Mouse (Mus musculus) limb, embryonic 11.5 days (tissue): ENCODE measurements around the gene Rhox8. TPM values are rescaled to one million over a fixed set of nuclear protein-coding genes. Genes with fewer than 3 reads are reported as not detected.
"Not testable (repeated sequence)": the region's sequence is repeated elsewhere in the genome, so short reads cannot be mapped to it uniquely, and the experiment has no call there.

Source experiments
- ATAC-seq: fragments of 200-750 bp; cut with Nextera tagmentation; 2 replicates; pipeline ENCODE4 v1.8.0; 2017; ENCODE audit warnings: low read depth; ENCODE audit not compliant: insufficient number of reproducible peaks, low FRiP score, low TSS enrichment
- DNase-seq: peaks from one replicate; pipeline ENCODE4 v3.0.0-alpha.2; 2015; ENCODE audit warnings: low spot score
- H3K27ac ChIP-seq: fragments of 300-500 bp; sonication (generic); replicated peaks from 2 replicates; pipeline ENCODE4 v1.5.1; 2014; ENCODE audit warnings: low read depth, mild to moderate bottlenecking, low read length
- H3K27me3 ChIP-seq: fragments of 300-500 bp; sonication (generic); 2 replicates; pipeline ENCODE4 v1.6.1; 2014; ENCODE audit warnings: mild to moderate bottlenecking, low read length, mixed read lengths; ENCODE audit not compliant: control insufficient read depth, insufficient read depth
- H3K36me3 ChIP-seq: fragments of 300-500 bp; sonication (generic); 2 replicates; pipeline ENCODE4 v1.6.1; 2014; ENCODE audit warnings: mild to moderate bottlenecking, low read length, moderate library complexity, mixed read lengths; ENCODE audit not compliant: control insufficient read depth, insufficient read depth
- H3K4me1 ChIP-seq: fragments of 300-500 bp; sonication (generic); 2 replicates; pipeline ENCODE4 v1.6.1; 2014; ENCODE audit warnings: low read length, mixed read lengths; ENCODE audit not compliant: control insufficient read depth, insufficient read depth
- H3K4me2 ChIP-seq: fragments of 300-500 bp; sonication (generic); 2 replicates; pipeline ENCODE4 v1.6.1; 2014; ENCODE audit warnings: low read depth, mild to moderate bottlenecking, moderate library complexity; ENCODE audit not compliant: severe bottlenecking
- H3K4me3 ChIP-seq: fragments of 300-500 bp; sonication (generic); 2 replicates; pipeline ENCODE4 v1.5.1; 2014; ENCODE audit warnings: low read depth, low read length
- H3K9ac ChIP-seq: fragments of 300-500 bp; sonication (generic); 2 replicates; pipeline ENCODE4 v1.6.1; 2014; ENCODE audit warnings: mild to moderate bottlenecking, low read length
- H3K9me3 ChIP-seq: fragments of 300-500 bp; sonication (generic); 2 replicates; pipeline ENCODE4 v1.6.1; 2016; ENCODE audit warnings: low read length; ENCODE audit not compliant: control insufficient read depth
- WGBS: fragments of 180-500 bp; shearing (Covaris S2); extraction: QIAGEN DNeasy Blood & Tissue Kit; methylation state at CpG from one replicate; pipeline ENCODE4 v1.1.7; 2014; 5-methylcytosine and 5-hydroxymethylcytosine counted together
- polyA plus RNA-seq: library from polyadenylated mRNA; unstranded; fragments of >200 nt; fragmentation: Nextera tagmentation; extraction: Ambion mirVana; gene quantifications from 2 replicates; pipeline ENCODE4 v1.2.1, GENCODE M21; 2014

Gene Rhox8
- not detected in 2 replicates for polyA plus RNA-seq

DNA sequence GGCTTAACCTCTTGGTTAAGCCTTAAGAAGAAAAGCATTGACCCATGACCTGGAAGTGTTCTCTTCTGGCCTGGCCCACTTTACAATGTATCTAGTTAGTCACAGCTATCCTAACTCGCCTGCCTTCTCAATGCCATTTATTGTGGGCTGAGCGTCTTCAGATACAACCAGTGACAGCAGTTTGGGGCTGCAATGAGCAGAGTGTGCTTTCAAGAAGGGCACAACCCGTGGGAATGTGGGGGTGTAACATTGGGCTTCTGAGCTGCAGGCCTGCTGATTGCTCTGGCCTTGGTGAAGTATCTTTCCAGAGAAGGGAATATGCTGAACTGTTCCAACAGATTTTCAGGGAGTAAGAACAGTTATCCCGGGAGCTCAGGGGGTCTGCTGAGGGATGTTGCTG is at the start of gene Rhox8:
TSS of gene Rhox8 (minus strand) at position 101 of the 400 bp plus-strand sequence.
- ATAC-seq = no peak

DNA sequence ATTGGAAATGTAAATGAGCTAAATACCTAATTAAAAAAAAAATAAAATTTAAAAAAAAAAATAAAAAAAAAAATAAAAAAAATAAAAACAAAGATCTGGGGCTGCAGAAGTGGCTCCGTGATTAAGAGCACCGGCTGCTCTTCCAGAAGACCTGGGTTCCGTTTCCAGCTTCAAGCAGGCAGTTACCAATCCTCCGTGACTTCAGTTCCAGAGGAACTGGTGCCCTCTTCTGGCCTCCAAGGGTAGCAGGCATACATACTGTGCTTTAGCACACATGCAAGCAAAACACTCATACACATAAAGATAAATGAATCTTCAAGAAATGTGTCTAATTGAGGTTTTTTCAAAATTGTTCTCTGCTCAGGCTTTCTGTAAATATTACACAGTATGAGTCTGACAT is 37.6 kb upstream of the Rhox8 start:
- no peak overlapping the region for H3K4me3 ChIP-seq
- no peak overlapping the region for H3K4me2 ChIP-seq
- no peak overlapping the region for H3K9ac ChIP-seq
- no peaks in the 10 kb centered on the region for H3K9me3 ChIP-seq
- H3K27ac ChIP-seq = no peak overlapping the region
- DNase-seq (no peak), ATAC-seq (no peak)
- no peaks in the 10 kb centered on the region for H3K4me1 ChIP-seq
- H3K27me3 ChIP-seq = no peaks in the 10 kb centered on the region
- WGBS = 68% methylated on average over 4 of the region's 4 CpGs
- no peaks in the 10 kb centered on the region for H3K36me3 ChIP-seq

More for the DNA sequence above, at the start of gene Rhox8:
- Histone ChIP-seq H3K4me2 (no peak within 1 kb of the TSS), H3K4me3 (no peak within 1 kb of the TSS), H3K27me3 (no peaks in the 10 kb centered on the region), H3K4me1 (no peaks in the 10 kb centered on the region), H3K9ac (no peak within 1 kb of the TSS), H3K27ac (no peak within 1 kb of the TSS), H3K9me3 (no peaks in the 10 kb centered on the region), H3K36me3 (no peaks in the 10 kb centered on the region)
- 76% methylated on average over 4 of the region's 4 CpGs for WGBS
- no peak for DNase-seq

DNA sequence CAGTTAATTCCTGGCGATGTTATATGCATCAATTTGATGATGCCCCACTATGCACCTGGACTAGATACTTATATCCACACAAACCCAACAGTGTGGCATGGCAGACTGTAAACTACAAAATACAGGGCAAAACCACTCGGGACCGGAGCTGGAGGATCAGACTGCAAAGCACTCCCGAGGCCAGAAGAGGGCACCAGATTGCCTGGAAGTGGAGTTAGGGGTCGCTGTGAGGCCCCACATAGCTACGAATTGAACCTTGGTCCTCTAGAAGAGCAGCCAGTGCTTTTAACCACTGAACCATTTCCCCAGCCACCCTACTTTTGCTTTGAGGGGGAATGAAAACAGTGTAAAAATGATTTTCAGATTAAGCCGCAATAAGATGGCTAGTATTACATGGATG is 29.8 kb upstream of the Rhox8 start:
- Histone ChIP-seq H3K27me3 (no peaks in the 10 kb centered on the region), H3K9ac (no peak overlapping the region), H3K27ac (no peak overlapping the region), H3K36me3 (no peaks in the 10 kb centered on the region), H3K4me3 (no peak overlapping the region), H3K4me1 (no peaks in the 10 kb centered on the region), H3K9me3 (no peaks in the 10 kb centered on the region), H3K4me2 (no peak overlapping the region)
- DNase-seq (peak; percentile 21), ATAC-seq (no peak)
- WGBS = 57% methylated on average over 7 of the region's 7 CpGs

DNA sequence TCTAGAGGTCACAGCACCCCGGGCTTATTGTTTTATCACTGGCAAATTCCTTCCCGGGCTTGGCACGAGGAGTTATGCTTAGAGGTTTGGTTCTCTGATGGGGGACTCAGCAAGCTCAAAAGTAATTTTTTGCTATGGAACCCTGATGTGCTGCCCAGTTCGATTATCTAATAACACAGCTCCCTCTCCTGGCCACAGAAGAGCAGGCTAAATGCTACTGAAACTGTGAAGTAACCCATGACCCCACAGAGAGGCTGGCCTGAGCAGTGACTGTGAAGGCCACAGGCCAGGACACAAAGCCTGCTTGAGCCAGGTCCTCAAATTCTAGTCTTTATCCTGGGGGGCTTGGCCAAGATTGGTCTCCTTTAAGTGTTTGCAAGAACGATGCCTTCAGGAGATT is 25.0 kb upstream of the Rhox8 start:
- WGBS = 78% methylated on average over 5 of the region's 5 CpGs
- ATAC-seq = no peak
- DNase-seq = no peak

DNA sequence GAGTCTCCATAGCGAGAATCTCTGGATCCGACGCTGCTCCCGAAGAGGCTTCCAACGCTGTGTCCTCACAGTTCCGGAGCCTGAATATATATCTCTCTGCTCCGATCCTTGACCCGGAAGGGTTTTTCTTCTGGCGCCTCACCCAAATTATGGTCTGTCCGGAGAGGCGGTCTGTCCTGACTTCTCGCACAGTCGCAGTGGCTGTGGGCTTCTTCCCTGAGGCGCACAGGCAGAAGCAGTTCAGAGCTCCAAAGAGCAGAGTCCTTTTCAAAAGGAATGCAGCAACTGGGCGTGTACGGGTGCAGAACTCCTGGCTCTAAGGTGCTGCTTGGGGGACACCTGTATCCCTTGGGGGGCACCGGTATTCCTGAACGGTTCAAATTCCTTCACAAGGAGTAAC is 22.9 kb upstream of the Rhox8 start, which contains the start of gene Rhox9:
TSS of gene Rhox9 (minus strand) at position 101 of the 400 bp plus-strand sequence.
- not testable (repeated sequence) for H3K27ac ChIP-seq, H3K27me3 ChIP-seq, H3K4me3 ChIP-seq, H3K36me3 ChIP-seq, H3K4me2 ChIP-seq, DNase-seq, H3K9ac ChIP-seq, ATAC-seq, H3K9me3 ChIP-seq, H3K4me1 ChIP-seq
- WGBS = 91% methylated on average over 10 of the region's 18 CpGs

More for the DNA sequence above, 25.0 kb upstream of the Rhox8 start:
- H3K9ac ChIP-seq = no peak overlapping the region
- H3K27me3 ChIP-seq = no peaks in the 10 kb centered on the region
- H3K4me2 ChIP-seq = no peak overlapping the region
- H3K9me3 ChIP-seq = no peaks in the 10 kb centered on the region
- no peak overlapping the region for H3K27ac ChIP-seq
- H3K36me3 ChIP-seq = no peaks in the 10 kb centered on the region
- H3K4me1 ChIP-seq = no peaks in the 10 kb centered on the region
- no peak overlapping the region for H3K4me3 ChIP-seq

DNA sequence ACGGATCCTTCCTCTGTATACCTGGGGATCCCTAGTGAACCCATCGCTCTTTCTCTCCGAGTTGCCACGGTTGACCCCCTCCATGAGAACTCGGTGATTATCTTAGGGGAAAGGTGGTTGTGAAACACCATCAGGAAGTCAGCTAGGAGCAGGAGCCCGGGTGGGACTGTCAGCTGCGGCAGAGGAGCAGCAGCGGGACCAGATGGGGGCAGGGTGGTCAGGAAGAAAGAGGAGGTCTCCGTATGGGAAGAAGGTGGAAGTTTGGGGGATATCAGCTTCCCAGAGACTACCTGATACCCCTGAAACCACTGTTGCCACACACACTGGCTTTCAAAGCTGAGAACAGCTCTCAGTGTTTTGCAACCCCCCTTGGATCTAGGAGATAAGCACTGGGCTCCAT is 18.4 kb upstream of the Rhox8 start, which contains the start of gene Rhox7b:
TSS of gene Rhox7b (minus strand) at position 101 of the 400 bp plus-strand sequence.
- not testable (repeated sequence) for DNase-seq, H3K36me3 ChIP-seq, H3K27me3 ChIP-seq, H3K4me2 ChIP-seq, H3K4me1 ChIP-seq, H3K9ac ChIP-seq, H3K4me3 ChIP-seq, ATAC-seq, H3K9me3 ChIP-seq, H3K27ac ChIP-seq
- 75% methylated on average over 9 of the region's 9 CpGs for WGBS

DNA sequence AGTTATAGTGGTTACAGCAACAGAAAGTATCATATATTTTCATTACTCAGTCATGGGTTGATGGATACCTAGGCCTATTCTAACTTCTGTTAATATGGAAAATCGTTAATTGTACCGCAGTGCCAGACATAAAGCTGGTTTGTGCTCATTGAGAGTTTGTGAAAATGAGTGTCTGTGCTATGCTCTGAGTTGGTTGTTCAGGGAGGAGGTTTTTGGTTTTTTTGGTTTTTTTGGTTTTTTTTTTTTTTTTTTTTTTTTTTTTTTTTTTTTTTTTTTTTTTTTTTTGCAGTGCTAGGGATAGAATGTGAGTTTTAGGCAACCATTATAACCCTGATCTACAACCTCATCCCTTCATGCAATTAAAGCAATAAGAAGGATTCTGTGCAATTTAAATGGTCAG is 7.1 kb downstream of the Rhox8 start:
- H3K9ac ChIP-seq = no peak overlapping the region
- no peak overlapping the region for H3K4me3 ChIP-seq
- no peaks in the 10 kb centered on the region for H3K4me1 ChIP-seq
- H3K36me3 ChIP-seq = no peaks in the 10 kb centered on the region
- H3K27me3 ChIP-seq = no peaks in the 10 kb centered on the region
- no peak overlapping the region for H3K27ac ChIP-seq
- H3K4me2 ChIP-seq = no peak overlapping the region
- 98% methylated on average over 2 of the region's 2 CpGs for WGBS
- ATAC-seq (no peak), DNase-seq (no peak)
- H3K9me3 ChIP-seq = no peaks in the 10 kb centered on the region

DNA sequence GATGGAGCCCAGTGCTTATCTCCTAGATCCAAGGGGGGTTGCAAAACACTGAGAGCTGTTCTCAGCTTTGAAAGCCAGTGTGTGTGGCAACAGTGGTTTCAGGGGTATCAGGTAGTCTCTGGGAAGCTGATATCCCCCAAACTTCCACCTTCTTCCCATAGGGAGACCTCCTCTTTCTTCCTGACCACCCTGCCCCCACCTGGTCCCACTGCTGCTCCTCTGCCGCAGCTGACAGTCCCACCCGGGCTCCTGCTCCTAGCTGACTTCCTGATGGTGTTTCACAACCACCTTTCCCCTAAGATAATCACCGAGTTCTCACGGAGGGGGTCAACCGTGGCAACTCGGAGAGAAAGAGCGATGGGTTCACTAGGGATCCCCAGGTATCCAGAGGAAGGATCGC is 47.4 kb downstream of the Rhox8 start, which contains the start of gene Rhox7a:
TSS of gene Rhox7a (plus strand) at position 301 of the 400 bp plus-strand sequence.
- not testable (repeated sequence) for H3K4me1 ChIP-seq, DNase-seq, H3K27ac ChIP-seq, H3K36me3 ChIP-seq, H3K27me3 ChIP-seq, H3K9ac ChIP-seq, ATAC-seq, H3K4me3 ChIP-seq, H3K9me3 ChIP-seq, H3K4me2 ChIP-seq
- 79% methylated on average over 8 of the region's 8 CpGs for WGBS

DNA sequence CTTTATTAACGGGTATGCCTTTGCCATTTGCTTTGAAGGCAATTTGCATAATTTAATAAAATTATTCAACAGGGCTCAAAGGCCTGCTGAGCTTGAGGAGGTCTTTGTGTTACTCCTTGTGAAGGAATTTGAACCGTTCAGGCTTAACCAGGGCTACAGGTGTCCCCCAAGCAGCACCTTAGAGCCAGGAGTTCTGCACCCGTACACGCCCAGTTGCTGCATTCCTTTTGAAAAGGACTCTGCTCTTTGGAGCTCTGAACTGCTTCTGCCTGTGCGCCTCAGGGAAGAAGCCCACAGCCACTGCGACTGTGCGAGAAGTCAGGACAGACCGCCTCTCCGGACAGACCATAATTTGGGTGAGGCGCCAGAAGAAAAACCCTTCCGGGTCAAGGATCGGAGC is 52.1 kb downstream of the Rhox8 start, which contains the start of gene Rhox6:
TSS of gene Rhox6 (plus strand) at position 301 of the 400 bp plus-strand sequence.
- not testable (repeated sequence) for H3K4me2 ChIP-seq, H3K9ac ChIP-seq, ATAC-seq, H3K4me3 ChIP-seq, H3K27ac ChIP-seq, DNase-seq, H3K9me3 ChIP-seq, H3K4me1 ChIP-seq, H3K27me3 ChIP-seq, H3K36me3 ChIP-seq
- WGBS = 97% methylated on average over 4 of the region's 12 CpGs
